Mouse (Mus musculus) megakaryocyte-erythroid progenitor cell, adult 5-6 weeks (primary cell): Measurements from ENCODE around the gene Cand2. TPM values are rescaled to one million over a fixed set of nuclear protein-coding genes. Genes with fewer than 3 reads are reported as not detected.

Experiments used
- ATAC-seq: replicated peaks from 2 replicates; pipeline ENCODE4 v1.8.0; 2016; ENCODE audit warnings: mild to moderate bottlenecking, inconsistent platforms; ENCODE audit not compliant: severe bottlenecking, poor library complexity, low FRiP score, low TSS enrichment
- total RNA-seq, 2 experiments: library from RNA; stranded (forward) in 1 of 2; stranded (reverse) in 1 of 2; fragments of 200-1000, 215-1000 nt in 1 of 2; fragments of >200 nt in 1 of 2; fragmentation: Nextera tagmentation in 1 of 2; gene quantifications; 2 replicates each; pipeline ENCODE4 v1.2.3; 2014 to 2017

Gene Cand2
- total RNA-seq (2014; fragmentation: Nextera tagmentation) (0.54 and 2.1 TPM in 2 replicates), total RNA-seq (2017) (0.72 and 0.89 TPM in 2 replicates)

DNA sequence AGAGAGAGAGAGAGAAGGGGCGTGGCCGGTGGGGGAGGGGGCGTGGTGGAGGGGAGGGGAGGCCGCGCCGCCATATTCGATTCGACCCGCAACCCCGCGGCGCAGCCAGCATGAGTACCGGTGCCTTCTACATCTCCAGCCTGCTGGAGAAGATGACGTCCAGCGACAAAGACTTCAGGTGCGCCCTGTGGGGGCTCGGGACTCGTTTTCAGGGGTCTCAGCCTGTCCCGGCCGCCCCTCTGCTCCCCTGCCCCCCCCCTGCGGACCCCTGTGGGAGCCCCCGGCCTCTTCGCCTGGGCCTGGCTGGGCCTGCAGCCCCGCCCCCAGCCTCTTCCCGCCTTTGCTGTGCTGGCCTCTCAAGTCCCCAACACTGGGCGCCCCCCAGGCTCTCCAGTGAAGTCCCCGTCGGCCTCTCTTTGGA lies at the start of gene Cand2:
Gene Cand2 (plus strand): TSS at position 38 of the 421 bp plus-strand sequence.
- no peak for ATAC-seq

DNA sequence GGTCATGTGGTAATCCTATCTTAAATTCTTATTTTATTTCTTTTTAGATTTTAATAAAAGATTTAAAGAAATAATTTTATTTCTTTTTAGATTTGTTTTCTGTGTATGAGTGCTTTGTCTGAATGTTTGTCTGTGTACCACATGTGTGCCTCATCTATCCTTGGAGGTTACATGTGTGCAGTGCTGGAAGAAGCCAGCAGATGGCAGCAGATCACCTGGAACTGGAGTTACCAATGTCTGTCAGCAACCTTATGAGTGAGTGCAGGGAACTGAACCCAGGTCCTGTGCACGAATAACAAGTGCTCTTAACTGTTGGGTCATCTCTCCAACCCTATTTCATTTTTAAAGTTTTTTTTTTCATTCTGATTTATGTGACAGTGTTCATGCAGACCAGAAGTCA lies 47.2 kb upstream of the Cand2 start:
- ATAC-seq: peak; percentile 56; the same call in 1 of the 2 replicates

DNA sequence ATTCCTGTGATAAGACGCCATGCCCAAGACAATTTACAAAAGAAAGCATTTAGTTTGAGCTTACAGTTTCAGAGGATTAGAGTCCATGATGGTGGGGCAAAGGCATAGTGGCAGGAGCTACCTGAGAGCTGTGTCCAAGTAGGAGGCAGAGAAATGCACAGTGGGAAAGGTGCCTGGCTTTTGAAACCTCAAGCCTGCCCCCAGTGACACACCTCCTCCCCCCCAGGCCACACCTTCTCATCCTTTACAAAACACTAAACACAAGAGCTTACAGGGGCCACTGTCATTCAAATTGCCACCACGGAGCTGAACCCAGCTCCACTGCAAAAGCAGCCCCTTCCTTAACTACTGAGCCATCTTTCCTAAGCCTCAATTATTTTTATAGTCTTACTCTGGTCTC lies 46.8 kb upstream of the Cand2 start:
- ATAC-seq: no peak

DNA sequence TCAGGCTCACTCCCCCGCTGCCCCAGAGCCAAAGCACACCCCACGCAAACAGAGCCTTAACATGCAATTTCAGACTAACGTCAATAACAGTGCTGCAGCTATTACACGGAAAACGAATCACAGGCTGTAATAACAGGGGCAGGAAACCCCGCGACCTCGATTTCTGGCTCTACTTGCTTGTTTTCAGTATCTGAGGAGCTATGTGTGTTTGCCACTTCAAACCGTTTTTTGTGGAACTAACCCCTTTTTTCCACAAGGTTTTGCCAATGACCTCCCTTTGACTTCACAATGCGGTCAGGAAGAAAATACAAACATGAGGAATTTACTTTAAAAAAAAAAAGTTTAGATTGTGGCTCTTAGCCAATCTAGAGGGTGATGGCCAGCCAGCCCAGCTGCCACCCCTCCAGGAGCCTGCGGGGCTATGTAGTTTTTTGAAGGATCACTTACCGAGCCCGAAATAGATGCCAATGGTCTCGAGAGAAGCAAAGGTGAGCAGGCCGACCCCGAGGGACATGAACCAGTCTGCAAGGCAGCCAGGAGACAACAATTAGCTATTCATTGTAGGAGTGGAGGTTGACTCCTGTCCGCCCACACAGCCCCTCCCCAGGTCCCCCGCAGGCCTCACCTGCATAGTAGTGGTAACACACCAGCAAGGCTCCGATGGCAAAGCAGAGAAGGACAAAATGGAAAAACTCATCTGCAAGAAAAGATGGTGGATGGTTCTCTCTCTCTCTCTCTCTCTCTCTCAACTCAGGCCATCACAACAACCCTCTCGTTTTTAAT lies 43.6 kb upstream of the Cand2 start:
- ATAC-seq: no peak

DNA sequence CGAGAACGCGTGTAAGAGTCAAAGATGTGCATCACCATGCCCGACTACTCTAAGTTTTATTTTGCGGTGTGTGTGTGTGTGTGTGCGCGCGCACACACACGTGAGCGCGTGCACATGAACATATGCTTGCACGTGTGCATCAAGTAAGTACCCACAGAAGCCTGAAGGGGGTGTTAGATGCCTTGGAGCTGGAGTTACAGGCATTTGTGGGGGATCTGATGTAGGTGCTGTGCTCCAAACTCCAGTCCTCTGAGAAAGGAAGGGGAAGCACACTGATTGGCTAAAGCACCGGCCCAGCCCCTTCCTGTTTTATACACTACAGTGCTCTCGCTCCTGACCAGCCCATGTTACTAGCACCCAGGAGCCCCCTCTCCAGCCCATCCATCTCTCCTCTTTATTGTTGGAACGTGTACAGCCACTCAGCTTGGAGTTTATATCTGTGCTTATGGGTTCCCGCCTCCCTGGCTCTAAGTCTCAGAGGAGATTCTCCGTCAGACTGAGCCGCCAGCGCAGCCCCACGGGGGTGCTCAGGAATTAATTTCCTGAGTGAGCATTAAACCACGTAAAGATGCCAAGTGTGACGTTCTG lies 41.9 kb upstream of the Cand2 start:
- no peak for ATAC-seq

DNA sequence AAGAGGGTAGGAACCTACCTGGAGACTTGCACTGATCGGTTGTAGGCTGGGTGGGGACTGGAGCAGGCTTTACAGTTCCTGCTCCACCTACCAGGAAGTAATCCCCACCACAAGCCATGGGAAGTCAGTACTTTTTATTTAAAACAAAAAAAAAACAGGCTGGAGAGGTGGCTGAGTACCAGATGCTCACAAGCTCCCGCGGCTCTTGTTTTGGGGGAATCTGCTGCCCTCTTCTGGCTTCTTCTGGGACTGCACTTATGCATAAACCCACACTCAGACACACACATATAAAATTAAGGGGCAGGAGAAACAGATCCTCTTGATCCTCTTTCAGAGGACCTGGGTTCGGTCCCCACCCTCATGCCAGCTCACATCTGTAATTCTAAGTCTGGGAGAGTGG lies 39.4 kb upstream of the Cand2 start:
- no peak for ATAC-seq

DNA sequence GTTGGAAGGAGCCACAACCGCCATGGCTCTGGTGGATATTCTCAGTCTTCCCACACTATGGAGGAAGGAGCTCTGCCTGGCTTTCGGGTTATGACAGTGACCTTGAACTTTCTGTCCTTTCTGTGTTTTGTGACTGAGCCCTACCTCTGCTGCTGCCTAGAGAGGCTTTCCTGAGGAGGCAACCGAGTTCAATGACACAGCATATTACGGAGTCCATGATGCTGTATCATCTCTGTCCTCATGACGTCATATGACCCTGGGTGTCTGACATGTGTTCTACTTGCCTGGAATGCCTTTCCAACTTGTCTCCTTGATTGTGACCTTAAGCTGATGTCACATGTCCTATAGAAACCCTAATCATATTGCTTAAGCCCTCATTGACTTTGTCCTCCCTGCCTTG lies 35.3 kb upstream of the Cand2 start:
- no peak for ATAC-seq

DNA sequence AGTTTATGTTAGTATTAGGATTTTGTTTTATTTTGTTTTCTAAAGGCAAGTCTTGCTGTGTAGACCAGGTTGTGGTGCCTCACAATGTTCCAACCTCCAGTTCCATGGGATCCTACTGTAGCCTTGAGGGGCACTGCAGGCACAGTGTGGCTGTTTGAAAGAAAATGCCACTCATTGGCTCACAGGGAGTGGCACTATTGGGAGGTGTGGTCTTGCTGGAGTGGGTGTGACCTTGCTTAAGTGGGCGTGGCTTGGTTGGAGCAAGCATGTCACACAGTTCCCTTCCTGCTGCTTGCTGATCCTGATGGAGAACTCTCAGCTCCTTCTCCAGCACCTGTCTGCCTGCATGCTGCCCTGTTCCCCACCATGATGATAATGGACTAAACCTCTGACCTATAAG lies 30.8 kb upstream of the Cand2 start:
- peak; percentile 93 for ATAC-seq

DNA sequence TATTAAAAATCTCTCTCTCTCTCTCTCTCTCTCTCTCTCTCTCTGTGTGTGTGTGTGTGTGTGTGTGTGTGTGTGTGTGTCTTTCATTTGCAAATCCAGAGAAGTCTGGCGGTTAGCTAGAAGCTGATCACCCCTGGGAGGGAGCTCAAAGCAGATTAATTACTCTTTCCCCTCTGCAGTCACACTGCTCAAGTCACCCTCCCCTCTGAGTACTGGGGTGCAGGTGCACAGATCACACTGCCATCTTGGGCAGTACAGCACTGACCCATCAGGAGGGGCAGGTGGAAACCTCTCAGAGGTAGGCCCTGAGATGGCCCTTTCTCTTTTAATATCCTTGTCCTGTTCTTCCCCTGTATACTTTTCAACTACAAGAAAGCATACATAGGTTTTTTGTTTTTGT lies 28.0 kb upstream of the Cand2 start:
- no peak for ATAC-seq

DNA sequence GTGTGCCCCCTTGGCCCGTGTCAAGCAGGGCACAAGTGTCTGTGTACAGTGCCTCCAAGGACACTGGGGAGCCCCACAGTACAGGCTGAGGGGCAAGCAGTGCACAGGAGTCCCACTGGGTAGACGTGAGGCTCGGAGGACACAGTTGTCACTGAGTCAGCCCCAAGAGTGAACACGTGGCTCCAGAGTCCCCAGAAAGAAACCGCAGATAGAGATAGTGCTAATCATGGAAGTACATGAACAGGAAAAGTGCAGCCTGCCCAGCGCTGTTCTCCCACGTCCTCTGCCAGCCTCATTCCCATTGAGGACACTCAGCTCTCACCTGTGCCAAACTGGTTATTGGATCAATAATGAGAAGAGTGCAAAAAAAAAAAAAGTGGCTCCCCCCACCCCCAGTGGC lies 18.8 kb upstream of the Cand2 start:
- peak; percentile 77 for ATAC-seq

DNA sequence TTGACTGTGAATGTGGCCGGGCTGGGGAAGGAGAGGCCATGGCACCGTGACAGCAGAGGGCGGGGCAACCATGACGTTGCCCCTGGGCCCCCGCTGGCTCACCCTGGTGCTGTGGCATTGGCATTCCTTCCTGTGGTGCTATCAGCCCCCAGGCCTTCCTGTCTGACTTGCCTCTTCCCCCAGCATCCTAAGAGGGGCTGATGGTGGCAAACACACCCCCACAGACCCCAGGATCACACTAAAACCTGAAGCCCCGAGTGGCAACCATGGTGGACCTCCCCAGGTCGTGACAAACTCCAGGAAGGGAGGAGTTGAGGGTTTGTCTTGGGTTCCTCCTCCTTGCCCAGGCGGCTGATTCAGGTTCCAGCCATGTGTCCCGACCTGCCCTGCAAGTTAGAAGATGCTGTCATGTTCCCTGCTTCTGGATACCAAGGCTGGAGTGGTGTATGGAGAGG lies 15.3 kb upstream of the Cand2 start:
- peak; percentile 70 for ATAC-seq

DNA sequence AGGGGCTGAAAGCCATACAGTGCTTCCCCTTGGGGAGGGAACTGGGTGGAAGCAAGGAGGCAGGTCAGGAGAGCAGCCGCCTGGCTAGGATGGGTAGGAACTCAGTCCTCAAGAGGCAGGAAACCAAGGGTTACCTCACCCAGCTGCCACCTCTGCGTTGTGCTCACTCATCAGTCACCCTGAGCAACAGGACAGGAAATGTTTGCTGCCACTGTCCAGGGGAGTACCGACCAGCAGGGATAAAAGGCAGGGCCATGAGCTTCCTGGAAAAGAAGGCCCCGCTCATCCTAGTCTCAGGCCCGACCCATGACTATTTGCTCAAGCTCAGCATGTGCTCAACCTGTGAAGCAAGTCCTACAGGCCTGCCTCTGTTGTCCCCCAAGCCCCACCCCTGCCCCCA lies 14.9 kb upstream of the Cand2 start:
- ATAC-seq: peak; percentile 1; the same call in 1 of the 2 replicates

DNA sequence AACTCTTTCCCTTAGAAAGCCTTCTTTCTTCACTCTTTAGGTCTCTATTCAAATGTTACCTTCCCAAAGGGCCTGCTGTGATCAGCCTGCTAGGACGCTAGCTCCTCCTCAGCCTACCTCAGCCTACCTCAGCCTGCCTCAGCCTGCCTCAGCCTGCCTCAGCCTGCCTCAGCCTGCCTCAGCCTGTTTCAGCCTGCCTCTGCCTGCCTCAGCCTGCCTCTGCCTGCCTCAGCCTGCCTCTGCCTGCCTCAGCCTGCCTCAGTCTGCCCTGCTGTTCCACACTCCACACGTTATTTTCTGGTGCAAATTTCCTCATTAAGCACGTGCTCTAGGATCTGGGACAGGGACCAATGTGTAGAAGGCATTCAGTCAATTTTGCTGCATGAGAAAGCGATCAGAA lies 14.2 kb upstream of the Cand2 start:
- ATAC-seq: no peak

DNA sequence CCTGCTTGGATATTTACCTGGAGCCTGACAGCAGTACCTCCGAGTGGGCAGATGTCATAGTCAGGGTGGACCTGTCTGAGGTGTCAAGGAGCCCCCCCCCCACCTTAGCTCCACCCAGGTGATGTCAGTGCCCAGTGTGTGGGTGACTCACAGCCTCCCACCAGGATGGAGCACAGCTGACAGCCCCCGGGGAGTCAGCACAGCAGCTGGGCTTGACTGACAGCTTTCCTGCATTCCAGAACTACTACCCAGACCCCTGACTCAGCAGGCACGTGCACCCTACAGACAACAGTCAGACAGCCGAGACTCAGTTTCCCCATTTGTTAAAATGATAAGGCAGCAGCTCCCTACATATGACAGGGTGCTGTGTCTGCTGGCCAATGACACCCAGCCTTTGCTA lies 13.4 kb upstream of the Cand2 start:
- no peak for ATAC-seq

DNA sequence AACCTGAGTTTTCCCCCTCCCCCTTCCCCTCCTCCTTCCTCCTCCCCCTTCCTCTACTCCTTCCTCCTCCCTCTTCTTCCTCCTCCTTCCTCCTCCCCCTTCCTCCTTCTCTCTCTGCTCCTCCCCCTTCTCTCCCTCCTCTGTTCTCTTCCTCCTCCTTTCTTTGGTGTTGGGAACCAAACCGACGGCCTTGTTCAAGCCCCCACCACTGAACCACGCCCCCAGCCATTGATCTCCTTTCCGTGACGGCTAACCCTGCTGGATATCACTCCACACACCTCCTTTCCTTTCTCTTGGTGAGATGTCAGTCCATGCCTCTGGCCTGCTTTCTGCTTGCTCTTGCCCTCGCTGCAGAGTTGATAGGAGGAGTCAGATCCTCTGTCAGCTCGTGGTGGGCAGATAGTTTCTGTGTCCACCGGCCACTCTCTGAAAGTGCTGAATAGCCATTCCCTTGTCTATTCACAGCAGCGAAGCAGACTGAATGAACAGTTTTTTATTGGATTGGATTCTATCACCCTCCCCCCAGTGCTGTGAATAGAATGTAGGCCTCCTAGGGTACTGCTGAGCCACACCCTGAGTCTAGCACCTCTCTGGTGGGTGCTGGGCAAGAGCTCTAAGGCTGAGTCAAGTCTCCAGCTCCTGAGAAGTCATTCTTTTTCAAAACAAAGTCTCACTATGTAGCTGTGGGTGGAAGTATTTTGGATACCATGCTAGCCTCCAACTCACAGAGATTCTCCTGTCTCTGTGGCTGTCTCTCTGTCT lies 12.2 kb upstream of the Cand2 start, which contains the start of gene Tmem40:
Gene Tmem40 (minus strand): TSS at position 416 of the 762 bp plus-strand sequence.
- ATAC-seq: peak; percentile 18

DNA sequence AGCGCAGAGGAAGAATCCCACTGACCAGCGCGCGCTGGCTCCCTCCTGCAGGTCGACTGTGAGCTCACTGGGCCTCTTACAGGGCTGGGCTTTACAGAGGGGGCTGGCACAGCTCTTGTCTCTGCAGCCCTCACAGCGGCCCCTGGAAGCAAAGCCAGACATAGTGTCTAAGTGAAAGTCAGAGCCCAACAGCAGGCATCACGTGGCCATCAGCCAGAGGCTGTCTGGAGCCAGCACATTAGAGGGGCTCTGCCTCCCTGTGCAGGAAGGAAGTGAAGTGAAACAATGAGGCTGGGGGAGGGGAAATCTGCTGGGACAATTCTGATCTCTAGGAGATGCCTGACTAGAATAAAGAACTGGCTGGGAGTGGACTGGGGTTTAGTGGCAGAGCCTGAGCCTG lies 10.2 kb upstream of the Cand2 start:
- ATAC-seq: no peak; the same call in 1 of the 2 replicates

DNA sequence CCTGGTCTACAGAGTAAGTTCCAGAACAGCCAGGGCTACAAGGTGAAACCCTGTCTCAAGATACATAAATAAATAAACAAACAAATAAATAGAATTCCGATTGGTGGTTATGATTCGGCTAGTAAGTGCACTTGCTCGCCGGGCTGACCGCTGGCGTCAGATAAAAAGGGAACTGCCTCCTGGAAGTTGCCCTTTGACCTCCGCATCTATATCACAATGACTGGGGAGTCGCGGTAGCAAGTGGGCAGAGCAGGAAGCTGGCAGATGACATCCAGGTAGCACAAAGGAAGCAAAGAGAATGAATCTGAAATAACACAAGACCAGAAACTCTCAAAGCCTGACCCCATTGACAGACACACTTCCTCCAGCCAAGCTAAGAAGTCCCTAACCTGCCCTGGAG lies 7.0 kb upstream of the Cand2 start:
- no peak for ATAC-seq

DNA sequence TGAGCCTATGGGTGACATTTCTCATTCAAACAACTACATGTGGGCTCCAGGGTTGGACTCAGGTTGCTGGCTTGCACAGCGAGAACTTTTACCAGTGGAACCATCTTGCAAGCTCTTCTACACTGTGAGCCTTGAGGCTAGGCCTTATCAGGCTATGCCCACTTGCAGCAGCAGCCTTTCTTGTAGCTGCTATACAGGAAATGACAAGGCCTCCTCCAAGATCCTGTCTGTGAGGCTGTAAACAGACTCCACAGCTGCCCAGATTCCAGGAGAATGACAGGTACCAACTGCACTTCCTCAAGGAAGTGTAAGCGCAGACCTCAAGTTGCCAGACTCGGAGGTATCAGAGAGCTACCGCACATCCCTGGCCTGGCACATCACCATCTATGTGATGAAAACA lies 6.1 kb upstream of the Cand2 start:
- peak; percentile 85 for ATAC-seq

DNA sequence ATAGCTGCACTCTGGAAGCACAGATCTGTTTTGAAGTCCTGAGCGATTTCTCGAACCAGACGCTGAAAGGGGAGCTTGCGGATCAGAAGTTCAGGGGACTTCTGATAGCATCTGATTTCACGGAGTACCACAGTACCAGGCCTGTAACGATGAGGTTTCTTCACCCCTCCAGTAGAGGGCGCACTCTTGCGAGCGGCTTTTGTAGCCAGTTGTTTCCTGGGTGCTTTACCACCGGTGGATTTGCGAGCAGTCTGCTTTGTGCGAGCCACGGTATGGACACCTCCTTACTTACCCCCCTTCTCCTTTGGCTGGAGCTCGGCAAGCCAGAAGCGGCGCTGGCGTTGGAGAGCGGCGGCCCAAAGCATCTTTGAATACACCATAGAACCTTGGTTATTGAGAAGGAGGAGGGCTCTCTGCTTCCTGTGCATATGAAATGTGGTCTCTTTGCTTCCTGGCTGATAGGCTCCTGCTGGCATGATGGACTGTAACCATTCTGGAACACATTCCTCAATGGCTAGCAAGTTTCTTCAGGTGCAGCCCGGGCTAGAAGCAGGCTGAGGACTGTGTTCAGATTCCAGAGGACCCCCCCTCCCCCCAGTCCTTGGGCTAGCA lies 4.2 kb upstream of the Cand2 start:
- no peak for ATAC-seq

DNA sequence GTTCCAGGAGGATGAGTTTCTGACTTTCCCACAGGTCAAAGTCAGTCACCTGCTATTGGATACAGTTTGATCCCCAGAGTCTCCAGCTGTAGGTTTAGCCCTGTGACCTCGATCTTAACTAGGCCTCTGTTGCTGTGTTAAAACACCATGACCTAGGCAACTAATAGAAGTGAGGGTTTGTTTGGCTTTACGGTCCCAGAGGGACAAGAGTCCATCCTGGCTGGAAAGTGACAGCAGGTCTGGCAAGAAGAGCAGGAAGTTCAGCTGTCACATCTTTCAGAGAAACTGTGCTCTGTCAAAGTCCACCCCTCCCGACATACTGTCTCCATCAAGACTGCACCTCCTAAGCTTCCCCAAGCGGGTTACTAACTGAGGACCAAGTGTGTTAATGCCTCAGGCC lies 3.5 kb upstream of the Cand2 start:
- ATAC-seq: no peak
